Mouse (Mus musculus): Measurements from ENCODE around the gene Myo3b. TPM values are rescaled to one million over a fixed set of nuclear protein-coding genes. Genes with fewer than 3 reads are reported as not detected.

Myo3b gene
- polyA plus RNA-seq, 1 experiment: not detected

DNA sequence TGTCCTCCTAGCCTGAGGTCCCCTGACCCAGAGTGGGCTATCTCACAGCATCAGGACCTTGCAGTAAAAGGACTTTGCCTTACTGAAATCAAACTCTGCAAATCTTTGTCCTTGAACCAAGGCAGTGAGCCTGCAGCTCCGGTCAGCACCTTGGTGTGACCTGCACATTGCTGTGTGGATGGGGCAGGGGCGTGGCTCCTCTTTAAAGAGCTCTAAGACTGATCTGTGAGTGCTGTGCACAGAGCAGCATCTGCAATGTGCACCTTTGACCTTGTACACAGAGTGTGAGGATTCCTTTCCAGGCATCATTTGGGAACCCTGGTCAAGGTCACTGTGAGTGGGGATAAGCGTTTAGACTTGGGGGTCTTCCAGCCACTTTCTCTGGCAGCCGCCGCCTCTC lies 55.5 kb downstream of the Myo3b start:
- H3K4me1 ChIP-seq (ENCODE audit: control insufficient read depth, insufficient read depth, low read length): peaks cover 16% of the 10 kb centered on the region
- TF ChIP-seq CTCF (IDR thresholded peaks at IDR 0.05; ENCODE audit: borderline replicate concordance, insufficient read depth, low read length) (no peak), POLR2A (IDR thresholded peaks at IDR 0.05; ENCODE audit: low read depth, low read length) (no peak)
- H3K27ac ChIP-seq (ENCODE audit: insufficient read depth, low read length): no peak overlapping the region
- H3K4me3 ChIP-seq (ENCODE audit: insufficient read depth, low read length): no peak overlapping the region

DNA sequence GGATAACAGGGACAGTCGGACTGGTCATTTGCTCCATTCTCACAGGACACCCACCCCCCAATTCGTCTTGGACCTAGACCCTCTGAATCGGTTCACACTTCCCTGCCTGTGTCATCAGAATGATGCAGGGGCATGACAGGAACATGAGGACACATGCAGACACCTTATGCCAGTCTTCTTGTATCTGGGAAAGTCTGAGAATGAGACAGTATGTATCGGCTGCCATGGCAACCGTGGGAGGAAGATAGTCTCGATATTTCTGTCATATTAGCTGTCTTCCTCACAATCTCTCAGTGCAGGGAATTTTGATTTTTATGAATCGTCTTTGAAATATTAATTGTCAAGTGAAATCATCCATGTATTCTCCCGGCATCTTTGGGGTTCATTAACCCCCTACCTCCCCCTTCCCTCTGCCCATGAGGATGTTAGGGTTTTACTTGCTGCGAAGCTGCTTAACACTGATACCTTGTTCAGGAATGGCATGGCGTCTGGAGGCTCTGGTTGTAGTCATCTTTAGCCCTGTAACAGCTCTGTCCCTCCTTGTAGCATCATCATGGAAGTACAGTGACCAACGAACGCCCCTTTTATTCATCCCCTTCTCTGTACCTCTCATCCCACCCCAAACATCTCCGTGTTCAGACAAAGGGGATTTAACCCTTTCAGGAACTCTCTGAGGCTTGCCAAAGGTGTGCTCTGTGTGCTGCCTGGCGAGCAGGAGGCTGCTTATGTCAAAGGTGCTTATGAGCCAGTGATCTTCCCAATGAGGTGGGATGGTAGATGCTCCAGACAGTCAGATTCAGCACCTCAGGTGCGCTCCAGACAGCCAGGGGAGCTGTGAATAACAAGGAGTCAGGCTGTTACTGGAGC lies 58.5 kb downstream of the Myo3b start:
- Histone ChIP-seq H3K4me3 (ENCODE audit: insufficient read depth, low read length) (no peak overlapping the region), H3K27ac (ENCODE audit: insufficient read depth, low read length) (no peak overlapping the region)
- no peak for TF ChIP-seq CTCF (IDR thresholded peaks at IDR 0.05; ENCODE audit: borderline replicate concordance, insufficient read depth, low read length)
- TF ChIP-seq POLR2A (IDR thresholded peaks at IDR 0.05; ENCODE audit: low read depth, low read length): no peak

DNA sequence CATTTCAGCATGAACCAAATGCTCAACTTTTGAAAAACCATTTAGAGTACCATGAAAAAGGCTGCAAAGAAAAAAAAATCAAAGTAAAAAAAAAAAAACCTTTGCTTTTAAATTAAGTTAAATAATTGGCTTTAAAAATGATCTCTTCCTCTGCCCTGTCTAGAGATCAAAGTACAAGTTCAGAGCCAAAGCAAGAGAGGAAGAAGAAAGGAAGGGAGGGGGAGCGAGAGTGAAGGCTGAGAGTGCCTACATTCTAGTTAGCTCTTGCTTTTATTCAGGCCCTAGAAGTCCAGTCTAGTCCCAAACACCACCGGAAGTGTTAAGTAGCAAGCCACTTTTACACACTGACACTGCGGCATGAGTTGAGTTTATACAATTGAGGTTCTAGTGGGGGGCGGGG lies 60.5 kb downstream of the Myo3b start:
- TF ChIP-seq POLR2A (IDR thresholded peaks at IDR 0.05; ENCODE audit: low read depth, low read length): no peak
- TF ChIP-seq CTCF (IDR thresholded peaks at IDR 0.05; ENCODE audit: borderline replicate concordance, insufficient read depth, low read length): no peak
- no peak overlapping the region for H3K4me3 ChIP-seq (ENCODE audit: insufficient read depth, low read length)
- no peak overlapping the region for H3K27ac ChIP-seq (ENCODE audit: insufficient read depth, low read length)
- no peaks in the 10 kb centered on the region for H3K4me1 ChIP-seq (ENCODE audit: control insufficient read depth, insufficient read depth, low read length)

More for the DNA sequence above, 58.5 kb downstream of the Myo3b start:
- no peaks in the 10 kb centered on the region for H3K4me1 ChIP-seq (ENCODE audit: control insufficient read depth, insufficient read depth, low read length)

DNA sequence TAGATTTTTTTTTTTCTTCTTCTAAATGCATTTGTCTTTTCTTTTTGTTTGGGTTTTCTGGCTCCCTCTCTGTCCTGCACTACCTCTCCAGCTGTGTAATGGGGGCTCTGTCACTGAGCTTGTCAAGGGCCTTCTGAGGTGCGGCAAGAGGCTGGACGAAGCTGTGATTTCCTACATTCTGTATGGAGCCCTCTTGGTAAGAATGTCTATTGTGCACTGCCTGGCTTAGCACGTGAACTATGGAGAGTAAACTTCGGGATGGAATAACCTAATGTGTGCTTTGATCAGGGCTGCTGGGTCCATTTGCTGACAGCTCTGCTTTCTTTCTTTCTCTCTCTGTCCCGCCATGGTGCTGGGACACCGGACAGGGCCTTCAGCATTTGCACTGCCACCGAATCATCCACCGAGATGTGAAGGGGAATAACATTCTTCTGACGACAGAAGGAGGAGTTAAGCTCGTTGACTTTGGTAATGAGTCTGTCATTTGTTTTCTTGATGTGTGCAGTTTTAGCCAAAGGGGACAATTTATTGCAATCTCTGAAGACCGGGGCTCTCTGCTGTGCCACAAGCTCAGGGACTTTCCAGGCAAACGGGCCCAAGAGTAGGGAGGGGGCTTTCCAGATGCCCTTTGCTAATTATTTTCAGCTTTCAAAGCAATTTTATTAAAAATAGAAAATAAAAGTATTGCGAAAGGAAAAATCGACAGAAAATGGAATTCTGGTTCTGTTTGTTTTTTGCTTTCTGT lies 66.5 kb downstream of the Myo3b start:
- TF ChIP-seq CTCF (IDR thresholded peaks at IDR 0.05; ENCODE audit: borderline replicate concordance, insufficient read depth, low read length): no peak
- no peak for TF ChIP-seq POLR2A (IDR thresholded peaks at IDR 0.05; ENCODE audit: low read depth, low read length)
- H3K4me3 ChIP-seq (ENCODE audit: insufficient read depth, low read length): no peak overlapping the region
- H3K27ac ChIP-seq (ENCODE audit: insufficient read depth, low read length): no peak overlapping the region
- H3K4me1 ChIP-seq (ENCODE audit: control insufficient read depth, insufficient read depth, low read length): no peaks in the 10 kb centered on the region

DNA sequence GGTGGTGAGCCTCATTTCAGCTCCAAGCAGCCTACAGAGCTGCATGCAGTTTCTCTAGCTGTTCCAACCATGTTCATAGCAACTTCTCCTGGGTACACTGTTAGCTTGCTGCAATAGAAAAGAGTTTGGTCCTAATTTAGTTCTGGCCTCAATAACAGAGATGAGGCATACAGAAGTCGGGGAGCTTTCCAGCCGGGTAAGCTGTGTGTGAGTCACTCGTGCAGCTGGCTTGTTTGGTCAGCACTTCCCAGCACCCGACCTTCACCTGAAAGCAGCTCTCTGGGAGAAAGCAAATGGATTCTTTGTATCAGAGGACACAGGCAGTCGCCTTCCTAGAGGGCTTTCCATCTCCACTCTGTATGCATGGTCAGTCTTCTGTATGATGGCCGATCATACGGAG lies 70.1 kb downstream of the Myo3b start:
- Histone ChIP-seq H3K4me3 (ENCODE audit: insufficient read depth, low read length) (no peak overlapping the region), H3K4me1 (ENCODE audit: control insufficient read depth, insufficient read depth, low read length) (no peaks in the 10 kb centered on the region), H3K27ac (ENCODE audit: insufficient read depth, low read length) (no peak overlapping the region)
- TF ChIP-seq CTCF (IDR thresholded peaks at IDR 0.05; ENCODE audit: borderline replicate concordance, insufficient read depth, low read length): no peak
- TF ChIP-seq POLR2A (IDR thresholded peaks at IDR 0.05; ENCODE audit: low read depth, low read length): no peak

DNA sequence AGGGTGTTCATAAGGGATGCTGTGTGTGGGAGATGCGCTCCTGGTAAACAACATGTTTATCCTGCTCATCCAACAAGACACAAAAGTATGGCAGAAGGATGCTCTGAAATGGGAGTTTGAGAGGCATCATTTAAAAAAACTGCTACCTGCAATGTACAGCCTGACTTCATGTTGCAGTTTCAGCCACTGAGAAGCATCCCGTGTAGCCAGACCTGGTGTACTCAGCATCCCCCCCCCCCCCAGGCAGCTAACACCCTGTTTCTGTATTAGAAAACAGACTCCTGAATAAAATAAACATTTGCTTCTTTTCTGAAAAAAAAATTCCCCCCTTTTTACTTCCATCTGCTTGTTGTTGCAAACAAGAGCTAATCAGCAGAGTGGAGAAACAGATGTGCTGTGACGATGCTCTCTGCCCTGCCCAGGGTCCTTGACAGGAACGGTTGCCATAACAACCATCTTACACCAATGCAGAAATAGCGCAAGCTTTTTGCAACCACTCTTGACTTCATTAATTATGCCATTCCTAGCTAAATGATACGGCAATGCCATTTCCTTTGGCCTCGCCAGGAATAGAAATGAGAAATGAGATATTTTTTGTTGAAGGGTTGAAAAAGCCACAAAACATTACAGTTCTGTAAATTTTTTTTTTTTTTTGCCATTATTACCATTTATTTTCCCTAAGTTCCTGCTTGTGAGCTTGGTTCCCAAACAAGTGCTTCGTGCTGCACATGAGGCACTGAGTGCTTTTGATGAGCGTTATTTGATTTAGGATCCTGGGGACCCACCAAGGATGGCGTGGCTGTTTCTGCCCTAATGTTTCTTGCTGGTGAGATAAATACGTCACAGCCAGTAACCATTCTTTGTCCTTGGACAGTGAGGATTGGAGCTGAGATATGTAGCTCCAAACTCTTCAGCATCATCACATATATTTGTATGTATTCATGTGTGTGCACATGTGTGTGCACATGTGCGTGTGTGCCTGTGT lies 75.2 kb downstream of the Myo3b start:
- H3K27ac ChIP-seq (ENCODE audit: insufficient read depth, low read length): no peak overlapping the region
- no peak for TF ChIP-seq POLR2A (IDR thresholded peaks at IDR 0.05; ENCODE audit: low read depth, low read length)
- H3K4me1 ChIP-seq (ENCODE audit: control insufficient read depth, insufficient read depth, low read length): no peaks in the 10 kb centered on the region
- no peak overlapping the region for H3K4me3 ChIP-seq (ENCODE audit: insufficient read depth, low read length)

DNA sequence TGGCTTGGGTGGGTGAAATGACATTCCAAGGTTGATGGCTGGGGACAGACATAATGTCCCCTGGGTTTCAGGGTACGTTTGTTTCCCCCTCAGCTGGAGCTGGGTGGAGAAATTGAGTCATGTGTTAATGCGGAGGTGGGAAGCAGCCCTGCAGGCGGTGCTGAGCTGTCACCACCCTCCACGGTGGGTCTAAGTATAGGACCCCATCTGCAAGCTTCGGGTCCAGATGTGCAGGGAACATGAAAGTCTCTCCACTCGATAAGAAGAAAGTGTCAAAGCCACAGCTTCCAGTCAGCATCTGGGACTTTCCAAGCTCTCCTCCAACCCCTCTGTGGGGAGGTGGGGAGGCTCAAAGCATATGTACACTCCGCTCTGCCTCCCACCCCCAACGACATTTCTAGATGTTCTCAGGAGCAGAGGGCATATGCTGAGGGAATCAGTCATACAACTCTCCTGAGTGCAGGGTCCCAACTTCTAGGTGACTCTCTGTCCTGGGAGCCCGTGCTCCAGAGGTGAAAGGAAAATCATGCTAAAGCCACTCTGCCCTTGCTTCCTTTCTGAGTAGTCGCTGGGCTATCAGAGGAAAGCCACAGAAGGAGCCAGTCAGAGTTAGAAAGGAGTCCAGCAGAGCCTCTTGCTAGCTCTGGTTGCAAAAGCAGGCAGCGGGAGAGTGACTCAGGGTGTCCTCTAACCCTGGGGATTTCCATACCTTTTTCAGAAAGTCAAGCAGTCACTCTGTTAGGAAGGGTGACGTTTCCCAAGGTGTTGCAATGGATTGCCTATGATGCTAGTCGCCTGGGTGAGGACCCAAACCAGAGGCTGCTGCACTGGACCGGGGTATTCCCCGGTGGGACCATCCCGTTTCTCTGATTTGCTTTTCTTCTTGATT lies 79.7 kb downstream of the Myo3b start:
- no peak overlapping the region for H3K4me3 ChIP-seq (ENCODE audit: insufficient read depth, low read length)
- H3K4me1 ChIP-seq (ENCODE audit: control insufficient read depth, insufficient read depth, low read length): no peaks in the 10 kb centered on the region
- H3K27ac ChIP-seq (ENCODE audit: insufficient read depth, low read length): no peak overlapping the region
- no peak for TF ChIP-seq POLR2A (IDR thresholded peaks at IDR 0.05; ENCODE audit: low read depth, low read length)
- no peak for TF ChIP-seq CTCF (IDR thresholded peaks at IDR 0.05; ENCODE audit: borderline replicate concordance, insufficient read depth, low read length)

DNA sequence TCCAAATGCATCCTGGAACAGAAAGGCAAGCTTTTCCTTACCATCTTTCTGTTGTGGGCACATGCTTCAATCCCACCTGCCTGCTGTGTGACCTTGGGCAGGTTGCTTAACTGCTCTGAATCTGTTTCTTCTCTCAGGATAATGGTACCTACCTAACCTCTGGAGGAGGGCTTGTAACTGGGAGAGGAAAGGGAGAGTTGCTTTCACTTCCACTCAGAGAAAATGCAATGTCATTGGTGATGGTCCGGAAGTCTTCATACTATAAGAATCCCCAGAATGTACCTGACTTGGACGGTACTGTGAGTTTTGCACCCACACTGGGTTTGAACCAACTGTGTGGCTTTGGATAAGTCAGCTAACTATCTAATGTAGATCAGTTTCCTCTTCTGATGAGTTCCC lies 80.3 kb downstream of the Myo3b start:
- Histone ChIP-seq H3K4me1 (ENCODE audit: control insufficient read depth, insufficient read depth, low read length) (no peaks in the 10 kb centered on the region), H3K27ac (ENCODE audit: insufficient read depth, low read length) (no peak overlapping the region), H3K4me3 (ENCODE audit: insufficient read depth, low read length) (no peak overlapping the region)
- TF ChIP-seq POLR2A (IDR thresholded peaks at IDR 0.05; ENCODE audit: low read depth, low read length) (no peak), CTCF (IDR thresholded peaks at IDR 0.05; ENCODE audit: borderline replicate concordance, insufficient read depth, low read length) (no peak)

Data from embryonic fibroblast, embryonic 13.5 days (primary cell).